Mouse (Mus musculus): ENCODE data around the gene Asic2. TPM values are rescaled to one million over a fixed set of nuclear protein-coding genes. Genes with fewer than 3 reads are reported as not detected.

The Asic2 gene
- polyA plus RNA-seq, 1 experiment from 2014 or later, result not detected

GRCm38 (mm10) chr11:81205471-81205870, 762.8 kb downstream of the Asic2 start:
- Histone ChIP-seq H3K27me3 (no peaks in the 10 kb centered on the region), H3K4me2 (no peak overlapping the region), H3K4me1 (replicated peaks) (no peaks in the 10 kb centered on the region), H3K36me3 (no peaks in the 10 kb centered on the region), H3K9me3 (replicated peaks) (no peaks in the 10 kb centered on the region), H3K9ac (no peak overlapping the region), H3K27ac (no peak overlapping the region), H3K4me3 (replicated peaks) (no peak overlapping the region)
- DNase-seq, result no peak
- WGBS (ENCODE audit: insufficient replicate concordance), result 40% methylated on average over 4 of the region's 4 CpGs
- no peak for ATAC-seq (ENCODE audit: low read depth)

GRCm38 (mm10) chr11:81202578-81202977, 765.7 kb downstream of the Asic2 start:
- no peak for ATAC-seq (ENCODE audit: low read depth)
- no peak overlapping the region for H3K4me3 ChIP-seq (replicated peaks)
- H3K27me3 ChIP-seq, result no peaks in the 10 kb centered on the region
- no peak overlapping the region for H3K4me2 ChIP-seq
- WGBS (ENCODE audit: insufficient replicate concordance), result 67% methylated on average over 5 of the region's 5 CpGs
- no peaks in the 10 kb centered on the region for H3K4me1 ChIP-seq (replicated peaks)
- no peak for DNase-seq
- no peak overlapping the region for H3K9ac ChIP-seq
- H3K27ac ChIP-seq, result no peak overlapping the region
- H3K9me3 ChIP-seq (replicated peaks), result no peaks in the 10 kb centered on the region
- no peaks in the 10 kb centered on the region for H3K36me3 ChIP-seq

GRCm38 (mm10) chr11:81193856-81194255, 774.4 kb downstream of the Asic2 start:
- no peak overlapping the region for H3K27ac ChIP-seq
- H3K36me3 ChIP-seq, result no peaks in the 10 kb centered on the region
- no peak overlapping the region for H3K4me3 ChIP-seq (replicated peaks)
- no peaks in the 10 kb centered on the region for H3K9me3 ChIP-seq (replicated peaks)
- no peak for ATAC-seq (ENCODE audit: low read depth)
- no peaks in the 10 kb centered on the region for H3K4me1 ChIP-seq (replicated peaks)
- H3K4me2 ChIP-seq, result no peak overlapping the region
- no peak for DNase-seq
- H3K9ac ChIP-seq, result no peak overlapping the region
- H3K27me3 ChIP-seq, result no peaks in the 10 kb centered on the region
- 44% methylated on average over 4 of the region's 4 CpGs for WGBS (ENCODE audit: insufficient replicate concordance)

- WGBS (ENCODE audit: insufficient replicate concordance), result 70% methylated on average over 4 of the region's 4 CpGs
- H3K9me3 ChIP-seq (replicated peaks), result no peaks in the 10 kb centered on the region; the same call in 1 of the 2 replicates
- H3K4me1 ChIP-seq (replicated peaks), result no peaks in the 10 kb centered on the region
- no peak overlapping the region for H3K4me3 ChIP-seq (replicated peaks)
- no peak overlapping the region for H3K9ac ChIP-seq
- DNase-seq (no peak), ATAC-seq (ENCODE audit: low read depth) (no peak)
- H3K36me3 ChIP-seq, result no peaks in the 10 kb centered on the region
- H3K27ac ChIP-seq, result no peak overlapping the region
- no peaks in the 10 kb centered on the region for H3K27me3 ChIP-seq
- no peak overlapping the region for H3K4me2 ChIP-seq
These were observed 776.1 kb downstream of the Asic2 start for GRCm38 (mm10) chr11:81192155-81192554.

GRCm38 (mm10) chr11:81189103-81189502, 779.2 kb downstream of the Asic2 start:
- no peaks in the 10 kb centered on the region for H3K36me3 ChIP-seq
- H3K27ac ChIP-seq, result no peak overlapping the region
- no peak overlapping the region for H3K9ac ChIP-seq
- WGBS (ENCODE audit: insufficient replicate concordance), result 74% methylated on average over 6 of the region's 6 CpGs
- DNase-seq (no peak), ATAC-seq (ENCODE audit: low read depth) (no peak)
- no peaks in the 10 kb centered on the region for H3K4me1 ChIP-seq (replicated peaks)
- H3K4me2 ChIP-seq, result no peak overlapping the region
- H3K9me3 ChIP-seq (replicated peaks), result no peaks in the 10 kb centered on the region; the same call in 1 of the 2 replicates
- H3K27me3 ChIP-seq, result no peaks in the 10 kb centered on the region
- H3K4me3 ChIP-seq (replicated peaks), result no peak overlapping the region

- DNase-seq (no peak), ATAC-seq (ENCODE audit: low read depth) (no peak)
- WGBS (ENCODE audit: insufficient replicate concordance), result 53% methylated on average over 3 of the region's 3 CpGs
- Histone ChIP-seq H3K27me3 (no peaks in the 10 kb centered on the region), H3K4me1 (replicated peaks) (no peaks in the 10 kb centered on the region), H3K4me2 (no peak overlapping the region), H3K36me3 (no peaks in the 10 kb centered on the region), H3K4me3 (replicated peaks) (no peak overlapping the region), H3K9ac (no peak overlapping the region), H3K27ac (no peak overlapping the region), H3K9me3 (replicated peaks) (no peaks in the 10 kb centered on the region; the same call in 1 of the 2 replicates)
These were observed 780.4 kb downstream of the Asic2 start for GRCm38 (mm10) chr11:81187851-81188250.

- H3K9me3 ChIP-seq (replicated peaks), result no peaks in the 10 kb centered on the region; the same call in 1 of the 2 replicates
- H3K9ac ChIP-seq, result no peak overlapping the region
- H3K27ac ChIP-seq, result no peak overlapping the region
- no peak overlapping the region for H3K4me2 ChIP-seq
- H3K4me3 ChIP-seq (replicated peaks), result no peak overlapping the region
- WGBS (ENCODE audit: insufficient replicate concordance), result 68% methylated on average over 7 of the region's 7 CpGs
- H3K36me3 ChIP-seq, result no peaks in the 10 kb centered on the region
- DNase-seq (no peak), ATAC-seq (ENCODE audit: low read depth) (no peak)
- H3K4me1 ChIP-seq (replicated peaks), result no peaks in the 10 kb centered on the region
- H3K27me3 ChIP-seq, result no peaks in the 10 kb centered on the region
These were observed 783.5 kb downstream of the Asic2 start for GRCm38 (mm10) chr11:81184721-81185120.

GRCm38 (mm10) chr11:81164890-81165289, 803.4 kb downstream of the Asic2 start:
- no peaks in the 10 kb centered on the region for H3K36me3 ChIP-seq
- H3K4me2 ChIP-seq, result no peak overlapping the region
- no peak overlapping the region for H3K4me3 ChIP-seq (replicated peaks)
- no peaks in the 10 kb centered on the region for H3K27me3 ChIP-seq
- 62% methylated on average over 2 of the region's 2 CpGs for WGBS (ENCODE audit: insufficient replicate concordance)
- DNase-seq (no peak), ATAC-seq (ENCODE audit: low read depth) (no peak)
- no peak overlapping the region for H3K27ac ChIP-seq
- no peaks in the 10 kb centered on the region for H3K9me3 ChIP-seq (replicated peaks)
- no peak overlapping the region for H3K9ac ChIP-seq
- H3K4me1 ChIP-seq (replicated peaks), result no peaks in the 10 kb centered on the region

- Histone ChIP-seq H3K27me3 (no peaks in the 10 kb centered on the region), H3K4me2 (no peak overlapping the region), H3K27ac (no peak overlapping the region), H3K9me3 (replicated peaks) (no peaks in the 10 kb centered on the region), H3K9ac (no peak overlapping the region), H3K36me3 (no peaks in the 10 kb centered on the region), H3K4me3 (replicated peaks) (no peak overlapping the region), H3K4me1 (replicated peaks) (no peaks in the 10 kb centered on the region)
- WGBS (ENCODE audit: insufficient replicate concordance), result 51% methylated on average over 4 of the region's 4 CpGs
- DNase-seq (no peak), ATAC-seq (ENCODE audit: low read depth) (no peak)
These were observed 805.2 kb downstream of the Asic2 start for GRCm38 (mm10) chr11:81163056-81163455.

GRCm38 (mm10) chr11:81153841-81154240, 814.4 kb downstream of the Asic2 start:
- WGBS (ENCODE audit: insufficient replicate concordance), result 17% methylated on average over 13 of the region's 13 CpGs
- DNase-seq (no peak), ATAC-seq (ENCODE audit: low read depth) (no peak)
- H3K9me3 ChIP-seq (replicated peaks), result no peaks in the 10 kb centered on the region
- H3K36me3 ChIP-seq, result no peaks in the 10 kb centered on the region
- no peak overlapping the region for H3K9ac ChIP-seq
- H3K27me3 ChIP-seq, result peaks cover 70% of the 10 kb centered on the region
- H3K4me2 ChIP-seq, result no peak overlapping the region
- 0 out of 2 replicates have a peak, but pooled peaks cover 8% of the 10 kb centered on the region for H3K4me1 ChIP-seq (replicated peaks)
- no peak overlapping the region for H3K4me3 ChIP-seq (replicated peaks)
- H3K27ac ChIP-seq, result no peak overlapping the region

- WGBS (ENCODE audit: insufficient replicate concordance), result 1% methylated on average over 57 of the region's 57 CpGs
- peaks cover 70% of the 10 kb centered on the region for H3K27me3 ChIP-seq
- peak overlapping the region; percentile 43 for H3K4me3 ChIP-seq (replicated peaks)
- DNase-seq, result no peak
- no peak for ATAC-seq (ENCODE audit: low read depth)
- H3K36me3 ChIP-seq, result no peaks in the 10 kb centered on the region
- 0 out of 2 replicates have a peak, but pooled peaks cover 8% of the 10 kb centered on the region for H3K4me1 ChIP-seq (replicated peaks)
- no peak overlapping the region for H3K27ac ChIP-seq
- no peak overlapping the region for H3K9ac ChIP-seq
- H3K4me2 ChIP-seq, result peak overlapping the region; percentile 63
- no peaks in the 10 kb centered on the region for H3K9me3 ChIP-seq (replicated peaks)
These were observed 815.0 kb downstream of the Asic2 start for GRCm38 (mm10) chr11:81153161-81153840.

All from liver, embryonic 13.5 days (tissue).